Mouse (Mus musculus) megakaryocyte, adult 5-6 weeks (primary cell): Measurements from ENCODE around the gene Acta1. TPM values are rescaled to one million over a fixed set of nuclear protein-coding genes. Genes with fewer than 3 reads are reported as not detected.
A peak's percentile ranks its signal among the peaks of the same experiment; 100 is the strongest.

ENCODE experiments used
- ATAC-seq: 2 replicates; pipeline ENCODE4 v1.8.0; 2016; ENCODE audit warnings: mild to moderate bottlenecking, inconsistent platforms; ENCODE audit not compliant: poor library complexity, severe bottlenecking
- total RNA-seq, 2 experiments: library from RNA; stranded (forward) in 1 of 2; stranded (reverse) in 1 of 2; fragments of 153-499, 151-499 nt in 1 of 2; fragments of 221-1000, 200-1000 nt in 1 of 2; gene quantifications; 2 replicates each; pipeline versions ENCODE4 v1.2.3 to v1.2.4; 2015 to 2017

The Acta1 gene
- total RNA-seq (2015) (not detected in 2 replicates), total RNA-seq (2017) (not detected in 2 replicates)

DNA sequence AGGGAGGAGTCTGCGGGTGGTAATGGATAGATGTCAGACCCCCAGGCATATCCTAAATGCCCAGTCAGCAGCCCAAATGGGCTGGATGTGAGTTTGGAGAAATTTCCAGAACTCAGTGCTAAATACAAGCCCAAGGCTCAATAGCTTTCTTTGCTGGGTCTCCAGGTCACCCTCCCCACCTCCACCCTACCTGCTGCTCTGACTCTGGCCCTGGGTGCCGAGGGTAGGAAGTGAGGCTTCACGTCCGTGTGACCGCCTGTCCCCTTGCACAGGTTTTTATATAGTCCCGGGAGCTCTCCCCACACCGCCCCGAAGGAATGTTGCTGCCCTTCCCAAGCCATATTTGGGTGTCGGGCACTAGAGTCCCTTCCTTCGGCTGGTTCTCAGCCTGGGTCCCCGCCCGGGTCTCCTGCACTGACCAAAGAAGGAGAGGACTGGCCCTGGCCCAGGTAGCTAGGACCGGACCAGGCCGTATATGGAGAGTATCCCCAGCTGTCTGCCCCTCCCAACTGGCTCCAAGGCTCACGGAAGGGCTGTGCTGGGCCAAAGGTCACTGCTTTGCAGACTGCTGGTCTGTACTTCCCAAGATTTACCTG lies at the start of gene Acta1:
TSS of gene Acta1 (minus strand) at position 250 of the 596 bp plus-strand sequence.
- ATAC-seq, result no peak

DNA sequence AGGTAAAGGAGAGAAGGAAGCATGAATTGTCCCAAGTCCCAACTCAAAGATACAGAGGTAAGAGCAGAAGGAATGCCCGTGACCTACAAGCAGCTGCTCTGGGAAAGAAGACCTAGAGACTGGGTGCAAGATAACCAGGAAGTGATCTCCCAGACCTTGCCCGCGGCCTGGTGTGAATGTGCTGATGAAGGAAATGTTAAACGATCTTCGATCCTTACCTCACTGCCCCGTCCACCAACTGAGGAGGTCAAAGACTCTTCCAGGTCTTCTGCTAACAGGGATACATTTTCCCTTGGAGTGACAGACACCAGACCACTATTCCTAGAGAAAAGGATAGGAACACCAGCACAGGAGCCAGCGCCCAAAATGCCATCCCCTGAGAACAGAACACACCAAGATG lies 34.5 kb upstream of the Acta1 start:
- ATAC-seq, result no peak

DNA sequence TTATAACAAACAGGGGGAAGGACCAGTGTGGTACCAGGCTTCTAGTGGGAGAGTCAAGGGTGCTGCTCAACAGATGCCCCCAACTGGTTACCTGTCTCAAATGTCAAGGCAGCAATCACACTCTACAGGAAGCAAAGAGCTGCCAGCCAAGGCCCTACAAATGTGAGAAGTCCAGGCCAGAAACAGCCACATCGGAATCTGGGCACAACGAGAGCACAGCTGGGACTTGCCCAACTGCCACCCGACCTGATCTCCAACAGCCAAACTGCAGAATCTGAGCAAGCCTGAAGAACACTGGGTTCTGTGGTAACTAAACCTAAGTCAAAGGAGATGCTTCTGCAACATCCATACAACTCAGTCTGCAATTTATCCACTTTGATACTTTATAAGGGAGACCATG lies 31.1 kb upstream of the Acta1 start:
- ATAC-seq, result no peak

DNA sequence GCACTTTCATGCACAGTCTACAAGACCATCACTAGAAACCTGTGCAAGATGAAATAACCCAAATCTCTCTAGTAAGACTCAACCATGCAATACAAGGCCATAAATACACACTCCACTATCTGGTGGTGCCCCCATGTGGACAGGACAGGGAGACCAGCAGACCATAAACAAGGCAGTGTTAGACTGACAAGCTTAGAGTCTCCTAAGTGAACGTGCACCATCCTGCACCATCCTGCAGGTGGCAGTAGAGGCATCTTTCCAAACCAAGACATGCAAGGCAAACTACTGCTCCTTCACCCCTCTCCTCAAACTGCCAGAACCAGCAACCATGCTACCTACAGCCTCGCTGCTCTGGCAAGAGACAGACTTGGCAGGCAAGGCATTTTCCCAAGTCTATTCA lies 30.2 kb upstream of the Acta1 start:
- ATAC-seq, result peak; percentile 96

DNA sequence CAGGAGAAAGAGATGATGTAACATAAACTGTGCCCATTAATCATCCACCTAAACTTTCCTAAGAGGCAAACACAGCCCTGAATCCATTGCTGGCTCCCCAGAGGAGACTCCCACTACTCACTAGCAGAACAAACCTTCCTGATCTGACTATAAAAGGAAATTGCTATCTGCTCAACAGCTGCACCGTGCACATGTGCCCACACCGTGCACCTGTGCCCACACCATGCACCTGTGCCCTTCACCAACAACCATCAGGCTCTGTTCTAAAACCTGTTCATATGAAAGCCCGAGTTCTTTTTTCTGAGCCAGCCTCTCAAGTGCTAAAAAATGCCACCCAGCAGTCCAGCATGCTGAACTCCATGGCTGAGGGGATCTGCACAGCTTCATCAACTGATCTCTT lies 20.1 kb upstream of the Acta1 start:
- no peak for ATAC-seq

DNA sequence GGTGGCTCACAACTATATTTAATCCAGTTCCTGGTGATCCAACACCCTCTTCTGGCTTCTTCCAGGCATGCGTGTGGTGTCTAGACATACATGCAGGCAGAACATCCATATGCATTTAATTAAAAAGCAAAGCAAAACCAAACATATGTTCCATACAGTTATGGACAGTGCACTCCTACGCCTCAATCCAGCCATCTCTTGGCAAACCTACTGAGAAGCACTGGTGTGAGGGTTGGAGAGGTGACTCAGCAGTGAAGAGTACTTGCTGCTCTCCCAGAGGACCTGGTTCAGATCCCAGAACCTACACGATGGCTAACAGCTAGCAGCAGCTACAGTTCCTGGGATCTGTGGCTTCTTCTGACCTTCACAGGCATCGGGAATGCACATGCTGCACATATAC lies 17.7 kb upstream of the Acta1 start:
- ATAC-seq, result no peak

DNA sequence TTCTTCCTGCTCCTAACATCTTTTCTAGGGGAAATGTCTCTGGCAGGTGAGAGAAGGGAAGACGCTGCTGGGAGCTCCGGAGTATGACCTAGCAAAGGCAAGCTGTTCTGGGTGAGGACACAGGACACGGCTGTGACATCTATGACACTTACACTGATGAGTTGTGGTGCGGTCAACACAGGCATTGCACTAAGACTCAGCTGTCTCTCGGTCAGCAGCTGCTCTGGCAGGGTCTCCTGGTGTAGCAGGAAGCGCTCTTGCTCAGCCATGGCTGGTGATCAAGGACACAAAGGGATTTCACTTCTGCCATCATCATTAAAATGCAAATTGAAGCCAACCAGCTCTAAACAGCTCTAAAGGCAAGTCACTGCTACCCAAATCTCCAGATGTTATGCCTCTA lies 13.1 kb upstream of the Acta1 start:
- ATAC-seq, result no peak

DNA sequence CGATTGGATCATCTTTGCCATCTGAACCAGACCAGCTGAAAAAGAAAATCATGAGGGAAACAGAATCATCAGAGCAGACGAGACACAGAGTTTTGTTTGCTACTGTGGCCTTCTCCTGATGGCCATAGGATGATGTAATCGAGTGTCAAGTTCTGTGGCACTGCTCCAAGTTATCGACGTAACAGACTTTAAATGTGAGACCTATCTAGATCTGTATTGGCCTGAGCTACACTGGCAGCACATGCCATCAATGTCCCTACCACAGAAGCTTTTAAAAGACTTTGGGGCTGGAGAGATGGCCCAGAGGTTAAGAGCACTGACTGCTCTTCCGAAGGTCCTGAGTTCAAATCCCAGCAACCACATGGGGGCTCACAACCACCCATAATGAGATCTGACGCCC lies 8.1 kb upstream of the Acta1 start:
- ATAC-seq, result no peak

DNA sequence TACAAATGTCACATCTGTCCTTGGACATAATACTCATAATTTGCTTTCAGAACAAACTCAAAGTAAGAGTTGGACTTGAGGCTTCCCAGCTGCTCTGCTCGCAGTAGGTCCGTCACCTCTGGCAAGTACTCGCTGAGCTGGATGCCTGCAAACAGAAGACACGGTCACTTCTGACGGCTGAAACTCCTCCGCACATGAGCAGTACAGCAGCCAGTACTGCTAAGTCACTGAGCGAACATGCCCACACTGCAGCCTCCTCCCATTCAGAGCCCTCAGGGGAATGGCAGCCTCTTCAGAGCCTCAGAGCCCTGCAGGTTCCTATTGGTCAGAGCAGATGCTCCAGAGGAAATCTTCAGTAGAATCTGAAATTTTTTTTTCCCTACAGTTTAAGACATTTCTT lies 4.8 kb upstream of the Acta1 start:
- no peak for ATAC-seq

DNA sequence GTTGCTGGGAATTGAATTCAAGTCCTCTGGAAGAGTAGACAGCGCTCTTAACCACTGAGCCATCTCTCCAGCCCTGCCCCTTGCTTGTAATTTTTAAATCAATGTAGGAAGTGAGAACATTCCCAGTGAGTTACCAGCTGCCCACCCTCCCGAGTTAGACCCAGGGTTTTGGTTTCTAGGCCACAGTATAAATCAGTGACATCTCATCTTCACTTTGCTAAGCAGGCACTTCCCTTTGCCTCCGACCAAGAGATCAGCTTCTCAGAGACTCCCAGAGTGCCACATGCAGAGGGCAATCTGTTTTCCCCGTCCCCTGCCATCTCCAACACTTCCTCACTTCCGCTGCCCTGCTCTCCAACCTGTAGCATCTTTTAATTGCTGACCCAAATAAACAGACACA lies 4.0 kb upstream of the Acta1 start:
- no peak for ATAC-seq

DNA sequence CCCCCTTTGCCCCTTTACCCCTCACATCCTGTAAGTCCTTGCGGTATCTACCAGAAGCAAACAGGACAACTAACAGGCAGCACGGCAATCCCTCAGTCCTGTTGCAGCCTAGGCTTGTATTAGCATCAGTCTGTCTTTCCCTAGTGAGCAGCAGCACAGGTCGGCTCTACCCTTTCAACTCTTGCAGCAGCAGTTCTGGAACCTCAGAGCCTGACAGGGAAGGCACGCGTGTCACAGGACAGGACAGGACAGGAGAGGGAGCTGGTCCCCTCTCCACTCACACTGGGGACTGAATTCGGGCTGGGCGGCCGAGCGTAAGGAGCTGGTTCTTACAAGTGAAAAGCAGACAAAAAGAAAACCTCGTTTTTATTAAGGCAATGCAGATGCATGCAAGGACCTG lies 2.2 kb upstream of the Acta1 start:
- ATAC-seq, result no peak

DNA sequence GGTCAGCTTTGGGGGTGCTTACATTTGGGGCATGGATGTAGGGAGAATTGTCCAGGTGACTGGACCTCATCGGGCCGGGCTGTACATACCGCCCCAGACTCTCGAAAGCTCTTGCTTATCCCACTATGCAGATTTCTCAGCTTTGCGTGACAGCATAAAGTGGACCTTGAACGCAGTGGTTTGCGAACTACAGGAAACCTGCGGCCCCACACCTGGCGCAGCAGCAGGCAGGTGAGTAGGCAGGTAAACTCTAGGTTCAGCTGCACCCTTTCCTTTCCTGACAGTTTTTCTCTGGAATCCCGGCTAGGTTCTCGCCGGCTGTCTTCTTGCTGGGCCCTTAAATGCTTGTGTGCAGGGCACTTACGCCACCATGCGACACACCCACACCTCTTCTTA lies 1.8 kb upstream of the Acta1 start:
- no peak for ATAC-seq

DNA sequence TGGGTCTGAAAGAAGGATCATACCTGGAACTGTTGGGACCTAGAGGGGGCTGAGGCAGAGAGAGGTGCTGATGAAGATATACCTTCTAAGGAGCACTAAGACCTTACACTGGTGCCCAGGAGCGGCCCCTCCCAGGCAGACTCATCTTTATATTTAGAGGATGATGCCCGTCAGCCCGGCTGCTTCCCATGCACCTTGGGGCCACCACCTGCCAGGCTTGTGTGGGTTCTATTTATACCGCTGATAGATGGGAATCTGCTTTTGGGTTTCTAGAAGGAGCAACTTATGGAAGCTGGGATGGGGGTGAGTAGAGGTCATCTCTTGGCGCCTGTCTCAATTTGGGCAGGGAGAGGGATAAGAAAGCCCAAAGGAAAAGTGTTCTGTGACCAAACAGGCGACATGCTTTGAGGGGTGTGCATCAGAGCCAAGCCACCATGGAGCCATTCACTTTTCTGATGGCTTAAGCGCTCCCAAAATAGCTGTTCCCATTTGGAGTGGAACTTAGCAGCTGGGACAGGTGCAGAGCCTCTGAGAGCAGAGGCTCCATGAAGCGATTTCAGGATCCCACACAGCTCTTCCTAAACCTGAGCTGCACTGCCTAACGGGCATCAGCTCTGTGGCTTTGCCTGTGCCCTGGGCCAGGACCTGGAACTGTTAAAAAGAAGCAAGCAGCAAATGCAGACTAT lies 1.3 kb upstream of the Acta1 start:
- no peak for ATAC-seq

DNA sequence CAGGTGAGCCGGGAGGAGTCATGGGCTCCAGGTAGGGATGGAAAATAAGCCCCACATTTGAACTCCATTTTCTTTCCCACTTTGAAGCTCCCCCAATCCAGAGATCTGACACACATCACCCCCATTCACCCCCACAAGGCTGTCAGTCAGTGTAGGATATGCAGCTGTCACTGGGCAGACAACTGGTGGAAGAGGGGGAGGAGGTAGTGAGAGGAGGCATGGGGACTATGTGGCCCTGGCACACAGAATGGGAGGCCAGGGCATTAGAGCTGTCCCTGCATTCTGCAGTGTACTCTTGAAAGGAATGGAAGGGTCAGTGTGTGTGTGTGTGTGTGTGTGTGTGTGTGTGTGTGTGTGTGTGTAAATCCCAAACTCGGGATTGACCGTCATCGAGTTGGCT lies 679 bp upstream of the Acta1 start:
- ATAC-seq, result no peak

DNA sequence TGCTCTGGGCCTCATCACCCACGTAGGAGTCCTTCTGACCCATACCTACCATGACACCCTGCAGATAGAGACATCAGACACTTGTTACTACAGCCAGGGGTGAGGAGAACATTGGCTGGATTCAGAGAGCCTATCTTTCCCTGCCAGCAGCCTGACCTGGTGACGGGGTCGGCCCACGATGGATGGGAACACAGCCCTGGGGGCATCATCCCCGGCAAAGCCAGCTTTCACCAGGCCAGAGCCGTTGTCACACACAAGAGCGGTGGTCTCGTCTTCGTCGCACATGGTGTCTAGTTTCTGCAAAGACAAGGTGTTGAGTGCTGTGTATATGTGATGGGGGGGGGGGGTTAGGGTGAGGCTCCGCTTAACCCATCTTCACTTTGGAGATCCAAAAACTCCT lies 1.1 kb downstream of the Acta1 start:
- no peak for ATAC-seq

DNA sequence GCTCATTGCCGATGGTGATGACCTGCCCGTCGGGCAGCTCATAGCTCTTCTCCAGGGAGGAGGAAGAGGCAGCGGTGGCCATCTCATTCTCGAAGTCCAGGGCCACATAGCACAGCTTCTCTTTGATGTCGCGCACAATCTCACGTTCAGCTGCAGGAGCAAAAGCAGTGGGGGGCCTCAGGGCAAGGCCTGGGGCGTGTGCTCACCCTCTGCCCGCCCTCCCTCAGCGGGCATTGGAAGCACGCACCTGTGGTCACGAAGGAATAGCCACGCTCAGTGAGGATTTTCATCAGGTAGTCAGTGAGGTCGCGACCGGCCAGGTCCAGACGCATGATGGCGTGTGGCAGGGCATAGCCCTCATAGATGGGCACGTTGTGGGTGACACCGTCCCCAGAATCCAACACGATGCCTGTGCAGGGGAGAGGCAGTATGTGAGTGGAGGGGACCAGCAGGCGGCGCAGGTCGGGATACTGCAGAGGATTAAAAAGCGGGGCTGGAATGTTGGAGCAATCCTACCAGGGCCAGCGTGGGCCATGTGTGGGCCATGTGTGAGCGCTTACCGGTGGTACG lies 1.9 kb downstream of the Acta1 start:
- ATAC-seq, result no peak

DNA sequence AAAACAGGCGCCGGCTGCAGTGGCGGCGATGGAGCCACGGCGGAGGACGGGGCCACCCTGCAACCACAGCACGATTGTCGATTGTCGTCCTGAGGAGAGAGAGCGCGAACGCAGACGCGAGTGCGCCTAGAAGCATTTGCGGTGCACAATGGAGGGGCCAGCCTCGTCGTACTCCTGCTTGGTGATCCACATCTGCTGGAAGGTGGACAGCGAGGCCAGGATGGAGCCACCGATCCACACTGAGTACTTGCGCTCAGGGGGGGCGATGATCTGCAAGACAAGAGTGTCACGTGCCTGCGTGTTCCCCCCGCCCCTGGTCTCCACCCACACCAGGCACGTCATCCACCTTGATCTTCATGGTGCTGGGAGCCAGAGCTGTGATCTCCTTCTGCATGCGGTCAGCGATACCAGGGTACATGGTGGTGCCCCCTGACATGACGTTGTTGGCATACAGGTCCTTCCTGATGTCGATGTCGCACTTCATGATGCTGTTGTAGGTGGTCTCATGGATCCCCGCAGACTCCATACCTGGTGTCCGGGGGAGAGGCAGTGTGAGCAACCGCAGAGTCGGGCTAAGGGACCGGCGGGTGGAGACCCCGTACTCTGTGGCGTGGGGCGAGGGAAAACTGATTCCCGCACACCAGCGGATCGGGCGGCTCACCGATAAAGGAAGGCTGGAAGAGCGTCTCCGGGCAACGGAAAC lies 2.5 kb downstream of the Acta1 start:
- ATAC-seq, result no peak

DNA sequence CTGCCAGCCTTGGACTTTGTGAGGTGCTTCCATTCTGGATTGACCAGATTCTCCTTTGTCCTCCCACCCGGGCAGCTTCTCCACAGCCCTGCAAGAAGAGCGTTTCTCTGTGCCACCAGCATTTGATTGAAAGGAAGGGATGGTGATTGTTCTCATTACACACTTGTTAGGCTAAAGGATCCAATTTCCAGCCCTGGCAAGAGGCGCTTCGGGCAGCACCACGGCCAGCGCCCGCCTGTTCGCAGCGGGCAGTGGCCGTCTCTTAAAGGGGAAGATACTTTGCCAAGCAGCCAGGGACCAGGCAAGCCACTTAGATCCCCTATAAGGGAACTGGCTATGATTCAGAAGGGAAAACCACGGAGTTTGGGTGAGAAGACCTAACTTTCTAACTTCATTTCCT lies 3.3 kb downstream of the Acta1 start:
- no peak for ATAC-seq

DNA sequence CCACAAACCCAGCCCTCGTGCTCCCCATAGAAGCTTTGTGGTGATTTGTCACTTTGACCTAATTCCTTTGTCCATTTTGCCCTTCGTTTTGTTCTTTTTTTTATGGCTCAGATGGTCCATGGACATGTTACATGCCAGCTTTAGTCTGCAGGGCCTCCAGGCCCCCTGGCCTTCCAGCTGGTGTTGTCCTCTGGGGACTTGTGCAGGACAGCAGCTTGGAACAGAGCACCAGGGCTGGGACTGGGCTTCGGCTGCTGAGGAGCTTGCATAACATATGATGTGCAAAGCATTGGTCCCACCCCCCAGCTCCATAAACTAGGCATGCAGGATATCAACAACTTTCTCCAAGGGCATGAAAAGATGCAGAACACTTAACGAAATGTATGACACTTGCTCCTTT lies 4.8 kb downstream of the Acta1 start:
- no peak for ATAC-seq

DNA sequence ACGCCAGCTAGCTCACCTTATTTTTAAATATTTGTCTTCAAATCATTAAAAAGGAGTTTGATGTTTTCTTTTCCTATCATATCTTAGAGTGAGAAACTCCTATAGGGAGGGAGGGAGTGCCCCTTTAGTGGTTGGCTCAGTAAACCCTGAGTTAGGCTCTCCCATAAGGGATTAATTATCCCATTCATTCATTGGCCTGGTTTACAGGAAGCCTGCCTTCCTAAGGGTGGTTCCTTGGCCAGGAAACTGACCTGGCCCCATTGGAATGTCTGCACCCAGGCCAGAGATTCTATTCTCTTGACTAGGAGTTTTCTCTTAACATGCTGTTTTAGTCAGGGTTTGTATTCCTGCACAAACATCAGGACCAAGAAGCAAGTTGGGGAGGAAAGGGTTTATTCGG lies 6.6 kb downstream of the Acta1 start:
- no peak for ATAC-seq

DNA sequence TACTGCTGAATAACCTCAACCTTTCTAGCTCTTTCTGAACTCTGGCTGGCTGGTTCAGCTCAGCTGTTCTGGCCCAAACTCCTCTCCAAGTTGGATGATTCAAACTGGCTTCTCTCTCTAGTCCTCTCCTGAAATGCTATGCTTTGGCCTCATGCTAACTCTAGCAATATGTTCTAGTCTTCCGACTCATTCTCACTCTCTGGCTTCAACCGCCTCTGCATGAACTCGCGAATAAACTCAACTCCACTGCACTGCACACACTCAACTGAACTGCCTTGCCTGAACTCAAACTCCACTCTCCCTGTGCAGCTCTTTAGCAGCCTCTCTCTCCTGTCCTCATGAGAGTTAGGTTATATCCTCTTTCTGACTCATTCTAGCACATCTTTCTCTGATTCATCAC lies 7.4 kb downstream of the Acta1 start:
- ATAC-seq, result no peak
